Mouse (Mus musculus): ENCODE measurements around the gene Nras. TPM values are rescaled to one million over a fixed set of nuclear protein-coding genes. Genes with fewer than 3 reads are reported as not detected.

Gene Nras
- polyA plus RNA-seq, 1 experiment from 2014 or later = 102 TPM

DNA sequence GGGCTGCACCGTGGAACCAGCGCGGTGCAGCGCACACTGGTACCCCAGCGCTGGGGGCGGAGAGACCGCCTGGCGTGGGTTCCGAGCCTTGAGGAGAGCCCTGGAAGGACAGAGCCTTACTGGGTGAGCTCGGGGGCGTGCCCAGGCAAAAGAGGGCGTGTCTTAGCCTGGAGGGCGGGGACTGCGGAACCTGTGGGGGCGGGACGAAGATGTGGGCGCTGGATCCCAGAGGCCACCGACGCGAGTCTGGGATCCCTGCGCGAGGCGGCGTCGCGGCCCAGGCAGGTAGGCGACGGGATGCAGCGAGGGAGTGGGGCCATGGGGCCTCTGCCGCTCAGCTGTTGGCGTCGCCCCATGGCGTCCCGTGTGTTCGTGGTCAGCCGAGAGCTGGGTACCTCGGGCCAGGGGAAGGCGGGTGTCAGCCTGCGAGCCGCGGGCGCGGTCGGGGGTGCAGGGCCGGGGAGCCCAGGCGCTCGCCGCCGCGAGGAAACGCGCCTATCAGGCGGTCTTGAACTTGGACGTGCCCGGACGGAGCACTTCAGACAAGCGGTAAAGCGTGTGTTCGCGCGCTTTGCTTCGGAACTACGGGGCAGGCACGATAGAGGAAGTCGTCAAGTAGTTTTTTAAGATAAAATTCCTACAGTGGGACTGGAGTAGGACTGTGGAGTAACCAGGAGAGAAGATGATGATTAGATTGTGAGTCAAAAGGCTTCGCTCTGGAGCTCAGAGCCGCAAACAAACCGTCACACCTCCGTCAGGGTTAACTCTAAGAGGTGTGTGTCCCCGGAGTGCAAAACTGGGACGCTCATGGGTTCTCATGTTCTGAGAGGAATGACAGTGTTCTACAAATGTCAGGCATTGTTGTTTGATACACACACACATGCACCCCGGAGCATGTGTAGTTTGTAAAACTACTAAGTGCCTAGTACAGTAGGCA, 44.6 kb downstream of the Nras start, which contains the start of gene Dennd2c:
TSS of gene Dennd2c (plus strand) at position 151 of the 937 bp plus-strand sequence.
- Histone ChIP-seq H3K27ac (ENCODE audit: low read depth, low read length) (peak within 1 kb of the TSS; percentile 63), H3K9me3 (ENCODE audit: control insufficient read depth, low read length) (no peaks in the 10 kb centered on the region), H3K4me3 (ENCODE audit: low read depth, low read length) (peak within 1 kb of the TSS; percentile 80), H3K27me3 (replicated peaks; ENCODE audit: control insufficient read depth, insufficient read depth, low read length) (no peaks in the 10 kb centered on the region), H3K36me3 (ENCODE audit: control insufficient read depth, insufficient read depth, low read length) (no peaks in the 10 kb centered on the region), H3K9ac (ENCODE audit: low read depth, low read length) (peak within 1 kb of the TSS; percentile 86), H3K4me1 (replicated peaks; ENCODE audit: control insufficient read depth, insufficient read depth, low read length) (peaks cover 2% of the 10 kb centered on the region; the same call in 1 of the 2 replicates), H3K4me2 (peak within 1 kb of the TSS; percentile 99)
- under 1% methylated on average over 72 of the region's 72 CpGs for WGBS
- ATAC-seq (replicated peaks; ENCODE audit: low FRiP score) (peak; percentile 97), DNase-seq (ENCODE audit: low spot score) (peak; percentile 95)

DNA sequence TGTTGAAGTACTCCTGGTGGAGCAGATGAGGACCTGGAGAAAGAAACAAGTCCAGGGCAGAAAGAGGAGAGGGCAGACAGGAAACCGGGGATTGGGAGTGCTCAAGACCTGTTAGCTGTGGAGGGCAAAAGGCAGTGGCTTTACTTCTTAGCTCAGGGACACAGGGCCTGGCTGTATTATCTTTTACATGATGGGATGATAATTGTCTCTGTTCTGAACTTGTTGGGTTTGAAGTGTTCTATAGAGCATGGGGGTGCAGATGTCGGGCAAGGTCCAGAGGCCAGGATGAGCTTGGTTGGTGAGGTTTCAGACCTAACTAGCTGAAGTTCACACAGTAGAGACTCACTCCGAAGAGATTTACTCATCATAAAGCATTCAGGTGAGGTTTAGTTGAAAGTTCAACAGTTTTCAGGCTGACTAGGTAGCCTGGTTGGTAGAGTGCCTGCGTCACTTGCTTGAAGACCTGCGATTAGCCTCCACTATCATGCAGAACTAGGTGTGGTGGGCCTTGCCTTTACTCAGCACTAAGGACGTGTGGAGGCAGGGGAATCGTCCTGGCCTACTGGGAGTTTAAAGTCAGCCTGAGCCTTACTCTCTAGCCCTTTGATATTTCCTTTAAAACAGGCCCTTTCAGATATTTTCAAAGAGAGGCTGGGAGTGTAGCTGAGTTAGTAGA, 49.6 kb downstream of the Nras start:
- H3K27me3 ChIP-seq (replicated peaks; ENCODE audit: control insufficient read depth, insufficient read depth, low read length) = no peaks in the 10 kb centered on the region
- 0 out of 2 replicates have a peak overlapping the region, but pooled peaks have one; percentile 17 for H3K4me2 ChIP-seq
- peak overlapping the region; percentile 62; the same call in 1 of the 2 replicates for H3K27ac ChIP-seq (ENCODE audit: low read depth, low read length)
- no peaks in the 10 kb centered on the region for H3K9me3 ChIP-seq (ENCODE audit: control insufficient read depth, low read length)
- WGBS = 72% methylated on average over 7 of the region's 7 CpGs
- DNase-seq (ENCODE audit: low spot score) = no peak
- peak; percentile 79 for ATAC-seq (replicated peaks; ENCODE audit: low FRiP score)
- H3K4me3 ChIP-seq (ENCODE audit: low read depth, low read length) = no peak overlapping the region
- H3K4me1 ChIP-seq (replicated peaks; ENCODE audit: control insufficient read depth, insufficient read depth, low read length) = peaks cover 4% of the 10 kb centered on the region
- H3K36me3 ChIP-seq (ENCODE audit: control insufficient read depth, insufficient read depth, low read length) = no peaks in the 10 kb centered on the region
- H3K9ac ChIP-seq (ENCODE audit: low read depth, low read length) = no peak overlapping the region

DNA sequence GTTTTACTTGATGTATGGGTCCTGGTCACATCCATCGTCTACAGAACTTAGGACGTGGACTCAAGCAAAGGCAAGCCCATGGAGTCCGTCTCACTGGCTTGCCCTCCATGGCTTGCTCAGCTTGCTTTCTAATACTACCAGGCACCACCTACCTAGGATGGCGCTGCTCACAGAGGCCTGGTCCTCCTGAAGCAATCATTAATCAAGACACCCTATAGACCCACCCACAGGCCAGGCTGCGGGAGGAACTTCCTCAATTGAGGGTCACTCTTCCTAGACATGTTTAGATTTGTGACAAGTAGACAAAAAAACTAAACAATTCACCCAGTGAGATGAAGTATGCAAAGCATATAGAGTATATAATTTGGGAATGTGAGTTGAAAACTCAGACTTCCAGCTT, 54.1 kb downstream of the Nras start:
- Histone ChIP-seq H3K4me2 (no peak overlapping the region), H3K27ac (ENCODE audit: low read depth, low read length) (no peak overlapping the region), H3K9me3 (ENCODE audit: control insufficient read depth, low read length) (no peaks in the 10 kb centered on the region), H3K27me3 (replicated peaks; ENCODE audit: control insufficient read depth, insufficient read depth, low read length) (no peaks in the 10 kb centered on the region), H3K36me3 (ENCODE audit: control insufficient read depth, insufficient read depth, low read length) (no peaks in the 10 kb centered on the region), H3K4me1 (replicated peaks; ENCODE audit: control insufficient read depth, insufficient read depth, low read length) (peaks cover 3% of the 10 kb centered on the region), H3K9ac (ENCODE audit: low read depth, low read length) (no peak overlapping the region), H3K4me3 (ENCODE audit: low read depth, low read length) (no peak overlapping the region)
- 55% methylated on average over 5 of the region's 5 CpGs for WGBS
- no peak for DNase-seq (ENCODE audit: low spot score)
- ATAC-seq (replicated peaks; ENCODE audit: low FRiP score) = no peak; the same call in 1 of the 2 replicates

Other genes starting within 250 kb of the Nras start
- 0.12 and 0.19 TPM in 2 replicates for gene Sycp1, start 122.2 kb upstream of the Nras start, polyA plus RNA-seq (2014; fragmentation: Nextera tagmentation; extraction: Ambion mirVana)
- gene Nr1h5, start 94.2 kb upstream of the Nras start, polyA plus RNA-seq (2014; fragmentation: Nextera tagmentation; extraction: Ambion mirVana) = 18.3 and 21.9 TPM in 2 replicates
- 40.5 and 42.9 TPM in 2 replicates for gene Sike1, start 62.6 kb upstream of the Nras start, polyA plus RNA-seq (2014; fragmentation: Nextera tagmentation; extraction: Ambion mirVana)
- gene Csde1, start 37.9 kb upstream of the Nras start, polyA plus RNA-seq (2014; fragmentation: Nextera tagmentation; extraction: Ambion mirVana) = 254 and 288 TPM in 2 replicates
- gene Ampd1, start 15.7 kb downstream of the Nras start, polyA plus RNA-seq (2014; fragmentation: Nextera tagmentation; extraction: Ambion mirVana) = 0.40 and 0.53 TPM in 2 replicates
- 8.2 and 8.8 TPM in 2 replicates for gene Dennd2c, start 44.3 kb downstream of the Nras start, polyA plus RNA-seq (2014; fragmentation: Nextera tagmentation; extraction: Ambion mirVana)
- 272 and 278 TPM in 2 replicates for gene Bcas2, start 113.4 kb downstream of the Nras start, polyA plus RNA-seq (2014; fragmentation: Nextera tagmentation; extraction: Ambion mirVana)
- 22.1 and 22.7 TPM in 2 replicates for gene Trim33, start 221.0 kb downstream of the Nras start, polyA plus RNA-seq (2014; fragmentation: Nextera tagmentation; extraction: Ambion mirVana)